Mouse (Mus musculus) megakaryocyte-erythroid progenitor cell, adult 5-6 weeks (primary cell): ENCODE results near the gene Enc1. TPM values are rescaled to one million over a fixed set of nuclear protein-coding genes. Genes with fewer than 3 reads are reported as not detected.
"Not testable (repeated sequence)": the region's sequence is repeated elsewhere in the genome, so short reads cannot be mapped to it uniquely, and the experiment has no call there.

Source experiments
- ATAC-seq: replicated peaks from 2 replicates; pipeline ENCODE4 v1.8.0; 2016; ENCODE audit warnings: mild to moderate bottlenecking, inconsistent platforms; ENCODE audit not compliant: severe bottlenecking, poor library complexity, low FRiP score, low TSS enrichment
- total RNA-seq, 2 experiments: library from RNA; stranded (forward) in 1 of 2; stranded (reverse) in 1 of 2; fragments of 200-1000, 215-1000 nt in 1 of 2; fragments of >200 nt in 1 of 2; fragmentation: Nextera tagmentation in 1 of 2; gene quantifications; 2 replicates each; pipeline ENCODE4 v1.2.3; 2014 to 2017

Gene Enc1
- total RNA-seq, 2 experiments from 2014 or later, result 3.9 to 4.6 TPM

- no peak for ATAC-seq
Measured at GRCm38 (mm10) chr13:97249507-97250078, 8.7 kb downstream of the Enc1 start.

DNA sequence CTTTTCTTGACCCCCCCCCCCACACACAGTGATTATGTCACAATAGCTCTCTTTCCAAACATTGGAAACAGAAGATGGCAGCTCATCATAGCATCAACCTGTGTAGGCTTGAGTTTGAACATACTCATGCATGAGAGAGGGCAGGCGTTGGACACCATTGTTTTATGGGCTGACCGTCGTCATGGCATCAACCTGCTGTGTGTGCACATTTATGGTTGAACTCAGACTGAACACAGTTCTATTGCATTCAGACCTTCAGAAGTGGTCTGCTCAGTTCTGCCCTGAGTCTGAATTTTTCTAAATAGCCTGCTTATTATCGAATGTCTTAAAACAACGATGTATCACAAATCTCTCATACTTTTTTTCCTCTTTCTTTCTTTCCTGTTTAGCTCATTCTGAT lies 9.2 kb downstream of the Enc1 start:
- no peak for ATAC-seq

- no peak for ATAC-seq
Measured at GRCm38 (mm10) chr13:97250551-97251380, 9.9 kb downstream of the Enc1 start.

DNA sequence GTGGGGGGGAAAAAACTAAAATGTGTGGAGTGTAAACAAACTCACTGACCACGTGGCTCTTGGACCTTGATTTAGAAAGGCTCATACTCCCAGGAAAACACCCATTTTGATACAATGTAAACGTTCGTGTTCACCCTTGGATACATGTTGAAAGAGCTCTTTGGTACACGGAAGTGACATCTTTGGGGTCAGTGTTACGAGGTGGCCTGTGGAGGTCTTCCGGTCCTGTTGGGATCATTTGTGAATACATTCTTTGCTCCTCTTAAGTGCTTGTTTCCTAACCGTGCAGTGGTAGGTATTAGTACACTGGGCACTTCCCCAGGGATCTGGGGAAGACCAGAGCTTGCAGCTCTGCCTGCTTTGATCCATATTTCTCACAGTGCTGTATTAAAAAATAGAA lies 10.8 kb downstream of the Enc1 start:
- no peak for ATAC-seq

DNA sequence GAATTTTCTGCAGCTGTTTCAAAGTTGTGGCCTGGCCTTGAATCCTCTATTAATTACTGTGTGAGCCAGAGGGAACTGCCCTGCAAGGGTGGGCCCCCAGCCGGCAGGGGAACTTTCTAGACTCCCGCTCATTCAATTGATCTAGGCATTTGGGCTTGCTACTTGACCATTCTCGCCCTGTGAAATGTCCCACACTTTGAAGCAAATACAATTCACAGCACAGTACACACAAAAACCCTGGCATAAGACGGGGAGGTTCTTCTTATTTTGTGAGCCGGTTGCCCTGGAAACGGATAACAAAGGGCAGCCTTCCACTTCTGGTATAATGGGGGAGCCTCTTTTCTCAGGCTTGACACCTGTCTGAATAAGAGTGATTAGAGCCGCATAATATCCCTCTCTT lies 11.6 kb downstream of the Enc1 start:
- ATAC-seq, result no peak

DNA sequence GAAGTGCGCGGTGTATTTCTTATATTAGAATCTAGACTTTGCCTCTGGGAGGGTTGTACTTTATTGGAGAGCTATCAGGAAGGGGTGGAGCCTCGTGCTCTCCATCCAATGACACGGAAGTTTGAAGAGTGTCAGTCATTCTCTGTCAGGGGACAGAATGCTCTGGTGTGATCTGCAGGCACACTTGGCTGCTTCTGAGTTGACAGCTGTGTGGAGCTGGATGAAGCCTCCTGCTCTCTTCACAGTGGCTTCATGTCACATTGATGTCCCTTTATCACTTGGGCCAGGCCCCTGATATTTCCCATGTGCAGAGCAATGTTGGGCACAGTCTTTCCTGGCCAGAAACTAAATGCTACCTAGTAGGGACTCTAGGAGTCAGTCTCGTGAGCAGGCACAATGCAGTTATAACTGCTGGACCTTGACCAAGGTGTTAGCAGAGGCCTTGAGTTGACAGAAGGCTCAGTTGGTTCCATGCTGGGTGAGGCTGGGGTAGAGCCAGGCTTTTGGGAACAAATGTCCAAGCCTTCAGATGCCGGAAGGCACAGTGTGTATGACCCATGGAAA lies 12.6 kb downstream of the Enc1 start:
- ATAC-seq, result peak; percentile 75

DNA sequence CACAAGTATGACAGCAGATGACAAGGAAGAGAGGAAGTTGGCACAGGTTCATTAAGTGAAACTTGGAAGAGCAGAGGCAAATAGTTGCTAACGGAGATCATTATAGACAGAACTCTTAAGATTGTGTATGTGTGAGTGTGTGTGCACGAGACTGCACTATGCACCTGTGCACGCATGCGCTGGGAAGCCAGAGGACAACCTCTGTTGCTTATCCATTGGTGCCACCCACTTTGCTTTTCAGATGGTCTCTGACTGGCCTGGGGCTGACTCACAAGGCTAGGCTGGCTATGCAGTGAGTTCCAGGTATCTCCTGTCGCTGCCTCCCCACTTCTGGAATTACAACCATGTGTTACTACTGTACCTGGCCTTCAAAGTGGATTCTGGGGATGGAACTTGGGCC lies 13.1 kb downstream of the Enc1 start:
- no peak for ATAC-seq

GRCm38 (mm10) chr13:97254564-97255164 lies 13.8 kb downstream of the Enc1 start:
- ATAC-seq, result no peak

- ATAC-seq, result 0 out of 2 replicates have a peak, but pooled peaks have one; percentile 8
Measured at GRCm38 (mm10) chr13:97255976-97256848, 15.3 kb downstream of the Enc1 start.

DNA sequence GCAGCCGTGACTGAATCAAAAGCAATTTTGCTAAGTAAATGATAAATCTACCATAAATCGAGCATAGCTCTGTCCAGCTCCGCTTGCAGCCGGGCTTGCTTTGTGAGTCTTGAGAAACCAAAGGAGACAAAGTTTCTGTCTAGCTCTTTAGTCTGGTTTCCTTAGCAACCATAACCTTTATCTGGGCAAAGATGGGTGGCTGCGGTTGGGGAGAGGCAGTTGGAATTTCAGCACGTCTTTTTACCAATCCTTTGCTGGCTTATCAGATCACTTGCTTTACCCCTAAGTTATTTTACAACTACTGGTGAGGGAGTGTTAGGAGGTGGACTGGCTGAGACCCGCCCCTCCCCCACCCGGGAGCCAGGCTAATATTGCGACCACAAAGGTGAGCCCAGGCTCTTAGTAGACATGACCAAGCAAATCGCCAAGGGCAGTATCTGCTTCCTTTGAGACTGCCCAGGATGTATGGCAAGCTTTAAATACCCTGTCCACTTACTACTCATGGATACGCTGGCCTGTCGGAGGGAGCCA lies 16.0 kb downstream of the Enc1 start:
- peak; percentile 40; the same call in 1 of the 2 replicates for ATAC-seq

DNA sequence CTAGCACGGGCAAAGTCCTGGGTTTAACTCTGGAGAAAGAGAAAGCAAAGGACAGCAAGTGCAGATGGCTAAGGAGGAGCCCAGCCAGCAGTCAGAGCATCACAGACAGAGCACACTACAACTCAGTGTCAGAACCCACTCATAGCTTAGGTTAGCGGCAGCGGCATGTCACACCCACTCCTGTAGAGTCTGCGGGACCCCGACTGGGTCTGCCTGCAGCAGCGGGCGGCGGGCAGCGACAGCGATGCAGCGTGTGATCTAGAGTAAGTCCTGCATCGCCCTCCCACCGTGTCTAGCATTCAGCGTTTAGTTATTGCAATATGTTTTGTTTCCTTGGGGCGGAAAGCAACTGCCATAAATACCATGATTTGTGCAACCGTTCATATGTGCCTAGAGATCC lies 18.4 kb downstream of the Enc1 start:
- no peak for ATAC-seq

DNA sequence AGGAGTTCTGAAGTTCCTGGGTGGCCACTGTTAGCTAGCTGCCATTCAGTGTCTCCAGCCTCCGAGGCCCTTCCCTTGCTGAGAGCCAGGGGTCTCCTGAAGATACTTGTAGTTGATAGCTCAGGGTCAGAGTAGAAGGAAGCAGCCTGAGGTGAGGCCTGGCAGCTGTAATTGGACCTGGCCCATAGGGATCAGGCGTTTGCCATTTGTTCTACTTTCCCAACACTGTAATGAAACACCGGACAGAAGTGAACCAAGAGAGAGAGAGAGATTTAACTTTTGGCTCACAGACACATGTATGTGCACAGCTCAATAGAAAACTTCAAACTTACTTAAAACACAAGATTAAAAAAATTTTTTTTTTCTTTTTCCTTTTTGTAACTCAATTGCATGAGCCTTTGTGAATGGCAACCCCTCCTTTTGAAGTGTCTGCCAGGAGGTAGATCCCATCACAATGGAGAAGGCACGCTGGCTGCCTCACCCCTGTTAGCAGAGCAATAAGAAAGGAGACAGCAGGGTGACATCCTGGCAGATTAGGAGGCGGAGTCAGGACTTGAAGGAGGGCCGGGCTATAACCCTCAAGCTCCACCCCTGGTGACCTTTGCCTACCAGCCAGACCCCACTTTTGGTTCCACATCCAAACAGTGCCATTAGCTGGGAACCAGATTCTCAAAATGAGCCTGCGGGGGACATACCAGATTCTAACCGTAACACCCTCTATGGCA lies 19.7 kb downstream of the Enc1 start:
- ATAC-seq, result no peak

GRCm38 (mm10) chr13:97261549-97261948 lies 20.6 kb downstream of the Enc1 start:
- no peak for ATAC-seq

DNA sequence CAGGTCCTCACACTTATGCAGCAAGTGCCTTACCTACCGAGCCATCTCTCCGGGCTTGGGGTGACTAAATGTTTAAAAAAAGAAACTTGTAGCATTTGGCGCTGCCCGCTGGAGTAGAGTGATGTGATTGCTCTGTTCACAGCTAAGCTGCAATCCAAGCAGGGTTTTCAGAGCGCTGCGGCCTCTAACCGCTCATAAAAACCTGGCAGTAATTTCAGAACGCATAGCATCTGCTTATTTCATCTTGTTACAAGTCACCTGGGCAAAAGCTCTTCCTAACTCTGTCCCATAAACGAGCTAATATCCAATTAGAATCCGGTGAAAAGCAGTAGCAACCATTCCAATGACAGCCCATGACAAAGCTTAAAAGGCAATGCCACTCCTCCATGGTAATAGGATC lies 21.8 kb downstream of the Enc1 start:
- no peak for ATAC-seq

DNA sequence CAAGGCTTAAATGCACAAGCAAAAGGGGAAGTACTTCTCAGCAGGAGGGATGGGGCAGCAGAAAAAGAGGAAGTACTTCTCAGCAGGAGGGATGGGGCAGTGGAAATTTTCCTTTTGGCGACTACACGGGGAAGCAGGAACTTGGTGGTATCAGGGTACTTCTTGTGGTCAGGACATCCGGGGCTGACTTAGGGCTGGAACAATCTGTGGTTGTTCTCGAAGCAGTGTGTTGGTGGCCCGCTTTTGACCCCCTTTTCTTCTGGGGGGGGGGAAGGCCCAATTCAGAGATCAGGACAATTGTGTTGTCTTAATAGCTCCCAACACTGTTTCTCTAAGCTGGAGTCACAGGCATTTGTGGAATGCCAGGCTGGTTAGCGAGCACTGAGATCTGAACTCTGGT lies 24.6 kb downstream of the Enc1 start:
- not testable (repeated sequence) for ATAC-seq

- ATAC-seq, result no peak
Measured at GRCm38 (mm10) chr13:97270723-97271122, 29.8 kb downstream of the Enc1 start.

- no peak for ATAC-seq
Measured at GRCm38 (mm10) chr13:97271641-97272040, 30.7 kb downstream of the Enc1 start.

DNA sequence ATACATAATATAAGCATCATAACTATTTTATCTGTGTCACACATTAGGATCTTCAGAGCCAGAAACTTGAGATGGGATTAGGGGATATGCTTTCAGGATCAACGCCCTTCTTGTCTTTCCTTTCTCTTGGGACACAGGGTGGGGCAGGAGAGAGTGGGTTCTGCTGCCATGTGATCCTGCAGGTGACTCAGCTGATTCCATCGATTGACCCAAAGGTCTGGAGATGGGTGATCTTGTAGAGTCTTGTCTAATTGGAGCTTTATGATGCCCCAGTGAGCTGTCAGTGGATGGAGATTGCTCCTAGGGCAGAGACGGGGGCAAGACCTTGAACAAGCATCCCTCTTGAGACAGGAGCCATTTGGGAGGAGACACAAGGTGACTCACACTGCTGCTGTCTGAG lies 33.9 kb downstream of the Enc1 start:
- no peak for ATAC-seq

GRCm38 (mm10) chr13:97275482-97275881 lies 34.6 kb downstream of the Enc1 start:
- no peak for ATAC-seq
